Mouse (Mus musculus) adrenal gland, postnatal 0 days (tissue): Measurements from ENCODE around the gene Trdmt1. TPM values are rescaled to one million over a fixed set of nuclear protein-coding genes. Genes with fewer than 3 reads are reported as not detected.

ENCODE experiments used
- polyA plus RNA-seq: library from polyadenylated mRNA; unstranded; fragments of >200 nt; fragmentation: Nextera tagmentation; extraction: Ambion mirVana; gene quantifications from 2 replicates; pipeline ENCODE4 v1.2.1, GENCODE M21; 2015

Trdmt1 gene
- polyA plus RNA-seq: 11.1 and 13.6 TPM in 2 replicates

DNA sequence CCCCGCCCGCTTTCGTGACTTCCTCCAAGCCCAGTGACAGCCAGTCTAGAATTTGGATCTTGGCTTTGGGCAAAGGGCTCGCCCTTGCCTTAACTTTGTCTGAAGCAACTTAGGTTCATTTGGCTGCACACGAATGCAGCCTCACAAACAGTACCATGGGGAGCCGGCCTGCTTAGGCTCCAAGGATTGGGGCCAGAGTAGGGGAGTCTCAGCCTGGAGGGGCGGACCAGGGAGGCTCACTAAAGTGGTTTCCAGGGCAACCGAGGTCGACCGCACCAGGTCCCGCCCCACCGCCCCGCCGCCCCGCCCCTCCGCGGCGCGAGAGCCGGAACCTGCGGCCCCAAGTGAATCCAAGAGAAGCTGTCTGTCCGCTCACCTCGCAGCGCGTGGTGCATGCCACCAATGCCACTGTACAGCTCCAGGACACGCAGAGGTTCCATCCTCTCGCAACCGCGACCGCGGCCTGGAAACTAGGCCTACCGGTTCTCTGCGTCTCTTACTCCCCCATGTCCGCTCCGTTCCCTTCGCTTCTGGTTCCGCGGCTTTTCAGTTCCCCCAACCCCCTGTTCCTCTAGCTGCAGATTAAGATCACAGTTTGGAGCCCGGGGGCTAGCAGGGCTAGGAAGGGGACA, at the start of gene Trdmt1:
Gene Trdmt1, minus strand, starts transcription at position 476 of the 632 bp plus-strand sequence.

DNA sequence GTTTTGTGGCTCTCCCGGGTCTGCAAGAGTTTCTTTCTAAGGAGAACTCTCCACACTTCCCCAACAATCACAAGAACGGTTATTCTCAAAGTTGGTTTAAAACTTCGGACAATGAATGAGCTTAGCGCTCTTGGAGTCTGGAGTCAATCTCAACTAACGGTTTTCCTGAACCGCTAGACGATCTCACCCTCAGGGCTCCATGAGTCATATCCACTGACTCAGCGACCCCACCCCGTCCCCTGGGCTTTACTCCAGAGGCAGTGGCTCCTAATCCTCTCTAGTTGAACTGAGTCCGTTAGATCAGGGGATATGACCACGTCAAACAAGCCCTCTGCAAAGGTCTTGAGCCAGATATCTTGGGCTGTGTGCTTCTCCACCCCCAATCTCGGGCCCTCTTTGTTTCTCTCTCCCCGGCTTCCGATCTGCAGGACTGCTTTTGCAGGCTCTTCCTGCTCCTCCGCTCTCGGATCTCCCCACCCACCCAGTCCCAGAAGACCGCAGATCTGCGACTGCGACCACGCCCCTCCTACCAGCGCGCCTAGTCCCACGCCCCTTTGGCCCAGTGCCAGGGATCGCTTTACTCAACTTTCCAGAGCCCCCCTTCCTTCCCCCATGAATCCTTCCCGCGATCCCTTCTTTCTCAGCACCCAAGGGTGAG, 29.1 kb upstream of the Trdmt1 start, which contains the start of gene Vim:
Gene Vim, plus strand, starts transcription at position 520 of the 658 bp plus-strand sequence.

DNA sequence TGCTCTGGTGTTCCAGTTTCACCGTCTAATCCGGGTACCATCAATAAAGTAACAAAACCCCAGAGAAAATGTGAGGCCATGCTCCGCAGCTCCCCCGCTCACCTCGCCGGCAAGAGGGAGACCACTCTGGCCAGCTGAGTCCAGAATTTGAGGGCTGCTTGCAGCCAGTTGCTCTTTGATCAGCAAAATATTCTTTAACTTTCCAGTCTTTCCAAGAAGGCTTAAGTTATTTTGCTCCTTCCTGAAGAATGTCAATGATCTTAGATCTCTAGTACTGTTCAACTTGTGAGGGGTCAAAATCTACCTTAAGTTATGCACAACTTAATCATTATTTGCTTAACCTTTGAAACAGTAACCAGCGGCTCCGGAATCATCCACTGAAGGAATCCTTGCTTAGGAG, 52.7 kb downstream of the Trdmt1 start, which contains the start of gene Cubn:
Gene Cubn, minus strand, starts transcription at position 80 of the 400 bp plus-strand sequence.

Other genes starting within 250 kb of the Trdmt1 start
- gene Cubn, start 52.9 kb downstream of the Trdmt1 start, polyA plus RNA-seq: 0.17 and 0.19 TPM in 2 replicates
- 404 and 688 TPM in 2 replicates for gene Vim, start 29.3 kb upstream of the Trdmt1 start, polyA plus RNA-seq
- gene St8sia6, start 249.4 kb upstream of the Trdmt1 start, polyA plus RNA-seq: 0.25 and 0.47 TPM in 2 replicates